Mouse (Mus musculus) forebrain, embryonic 13.5 days (tissue): ENCODE results near the gene Cyp2c70. TPM values are rescaled to one million over a fixed set of nuclear protein-coding genes. Genes with fewer than 3 reads are reported as not detected.
"Not testable (repeated sequence)": the region's sequence is repeated elsewhere in the genome, so short reads cannot be mapped to it uniquely, and the experiment has no call there.

Experiments
- ATAC-seq: fragments of 200-750 bp; cut with Nextera tagmentation; 2 replicates; pipeline ENCODE4 v1.8.0; 2017
- H3K27ac ChIP-seq: fragments of 300-500 bp; sonication (generic); 2 replicates; pipeline ENCODE4 v1.5.1; 2015; ENCODE audit warnings: inconsistent platforms, mild to moderate bottlenecking, moderate library complexity
- H3K27me3 ChIP-seq: fragments of 300-500 bp; sonication (generic); 2 replicates; pipeline ENCODE4 v1.6.1; 2015; ENCODE audit warnings: mild to moderate bottlenecking, inconsistent platforms
- H3K36me3 ChIP-seq: fragments of 300-500 bp; sonication (generic); 2 replicates; pipeline ENCODE4 v1.6.1; 2015; ENCODE audit warnings: mild to moderate bottlenecking, inconsistent platforms; ENCODE audit not compliant: poor library complexity, severe bottlenecking
- H3K4me1 ChIP-seq: fragments of 300-500 bp; sonication (generic); 2 replicates; pipeline ENCODE4 v1.6.1; 2015; ENCODE audit warnings: inconsistent platforms
- H3K4me2 ChIP-seq: fragments of 300-500 bp; sonication (generic); 2 replicates; pipeline ENCODE4 v1.6.1; 2015; ENCODE audit warnings: inconsistent platforms, mild to moderate bottlenecking, moderate library complexity
- H3K4me3 ChIP-seq: fragments of 300-500 bp; sonication (generic); 2 replicates; pipeline ENCODE4 v1.5.1; 2015; ENCODE audit warnings: mild to moderate bottlenecking, inconsistent platforms
- H3K9ac ChIP-seq: fragments of 300-500 bp; sonication (generic); 2 replicates; pipeline ENCODE4 v1.6.1; 2015; ENCODE audit warnings: mild to moderate bottlenecking, inconsistent platforms
- H3K9me3 ChIP-seq: fragments of 300-500 bp; sonication (generic); replicated peaks from 2 replicates; pipeline ENCODE4 v1.6.1; 2016; ENCODE audit warnings: inconsistent platforms
- WGBS: fragments of 180-500 bp; shearing (Covaris S2); methylation state at CpG from one replicate; pipeline ENCODE4 v1.1.7; 2015; 5-methylcytosine and 5-hydroxymethylcytosine counted together
- polyA plus RNA-seq: library from polyadenylated mRNA; unstranded; fragments of >200 nt; fragmentation: Nextera tagmentation; extraction: Ambion mirVana; gene quantifications from 2 replicates; pipeline ENCODE4 v1.2.1, GENCODE M21; 2015

Cyp2c70 gene
- polyA plus RNA-seq, 1 experiment from 2014 or later = not detected

- H3K27ac ChIP-seq = no peak overlapping the region
- H3K4me1 ChIP-seq = no peaks in the 10 kb centered on the region
- H3K9ac ChIP-seq = no peak overlapping the region
- no peak for ATAC-seq
- no peaks in the 10 kb centered on the region for H3K36me3 ChIP-seq
- 87% methylated on average over 4 of the region's 4 CpGs for WGBS
- no peaks in the 10 kb centered on the region for H3K27me3 ChIP-seq
- H3K4me2 ChIP-seq = no peak overlapping the region
- H3K4me3 ChIP-seq = no peak overlapping the region
- no peaks in the 10 kb centered on the region for H3K9me3 ChIP-seq
Observed at GRCm38 (mm10) chr19:40178311-40178710, 8.8 kb downstream of the Cyp2c70 start.

DNA sequence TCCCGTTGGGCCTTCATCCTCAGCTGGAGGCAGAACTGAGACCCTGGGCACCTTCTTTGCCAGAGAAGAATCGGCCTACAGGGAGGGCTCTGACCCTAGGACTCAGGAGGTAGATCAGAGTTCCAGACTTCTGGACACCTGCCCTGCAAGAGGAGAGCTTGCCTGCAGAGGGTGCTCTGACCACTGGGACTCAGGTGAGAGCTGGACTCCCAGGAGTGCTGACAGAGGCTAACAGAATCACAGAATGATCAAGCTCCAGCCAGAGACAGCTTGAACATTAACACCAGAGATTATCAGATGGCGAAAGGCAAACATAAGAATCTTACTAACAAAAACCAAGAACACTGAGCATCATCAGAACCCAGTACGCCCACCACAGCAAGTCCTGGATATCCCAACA lies 18.7 kb downstream of the Cyp2c70 start:
- WGBS = 85% methylated on average over 4 of the region's 4 CpGs

DNA sequence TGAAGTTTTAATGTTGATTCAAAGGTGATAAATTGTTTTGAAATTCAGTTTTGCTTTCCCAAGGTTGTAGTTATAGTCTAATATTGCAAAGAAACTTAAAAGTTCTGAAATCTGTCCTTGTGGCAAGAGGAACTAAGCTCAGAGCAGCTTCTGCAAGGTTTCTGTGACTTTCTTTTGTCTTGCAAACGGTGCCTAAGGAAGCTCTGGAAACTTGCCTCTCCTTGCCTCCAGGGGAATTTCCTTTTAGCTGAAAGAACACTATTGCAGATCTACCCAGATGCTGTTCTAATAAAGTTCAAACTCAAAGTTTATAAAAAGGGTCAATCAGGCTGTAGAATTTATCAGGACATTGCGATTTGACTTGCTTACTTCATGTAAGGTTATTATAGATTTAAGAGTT lies 60.1 kb downstream of the Cyp2c70 start:
- not testable (repeated sequence) for H3K4me1 ChIP-seq, H3K27ac ChIP-seq, H3K9me3 ChIP-seq, ATAC-seq, H3K9ac ChIP-seq, H3K4me3 ChIP-seq, H3K36me3 ChIP-seq, H3K27me3 ChIP-seq, H3K4me2 ChIP-seq
- 27% methylated on average over 2 of the region's 2 CpGs for WGBS

More for the DNA sequence above, 18.7 kb downstream of the Cyp2c70 start:
- H3K4me3 ChIP-seq, H3K4me1 ChIP-seq, H3K36me3 ChIP-seq, ATAC-seq, H3K9ac ChIP-seq, H3K9me3 ChIP-seq, H3K27ac ChIP-seq, H3K27me3 ChIP-seq, H3K4me2 ChIP-seq: not testable (repeated sequence)

DNA sequence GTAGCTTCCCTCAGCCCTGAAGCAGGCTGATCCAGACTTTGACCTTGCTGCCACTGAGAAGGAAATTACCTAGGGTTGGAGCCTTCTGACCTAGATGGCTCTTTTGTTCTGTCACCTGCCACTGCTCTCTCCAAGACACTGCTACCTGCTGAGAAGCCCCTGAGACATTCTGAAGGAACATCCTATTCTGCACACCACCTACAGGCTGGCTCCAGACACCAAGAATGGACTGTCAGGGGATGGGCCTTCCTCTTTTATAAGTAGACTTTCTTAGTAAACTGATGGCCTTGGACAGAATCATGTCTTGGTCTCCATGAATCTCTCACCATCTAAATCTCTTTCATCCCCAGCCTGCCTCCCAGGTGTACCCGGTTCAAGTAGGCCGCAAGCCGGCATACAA lies 62.0 kb downstream of the Cyp2c70 start:
- H3K27me3 ChIP-seq, H3K4me3 ChIP-seq, ATAC-seq, H3K36me3 ChIP-seq, H3K9me3 ChIP-seq, H3K4me1 ChIP-seq, H3K27ac ChIP-seq, H3K4me2 ChIP-seq, H3K9ac ChIP-seq: not testable (repeated sequence)
- WGBS = 89% methylated on average over 3 of the region's 3 CpGs

DNA sequence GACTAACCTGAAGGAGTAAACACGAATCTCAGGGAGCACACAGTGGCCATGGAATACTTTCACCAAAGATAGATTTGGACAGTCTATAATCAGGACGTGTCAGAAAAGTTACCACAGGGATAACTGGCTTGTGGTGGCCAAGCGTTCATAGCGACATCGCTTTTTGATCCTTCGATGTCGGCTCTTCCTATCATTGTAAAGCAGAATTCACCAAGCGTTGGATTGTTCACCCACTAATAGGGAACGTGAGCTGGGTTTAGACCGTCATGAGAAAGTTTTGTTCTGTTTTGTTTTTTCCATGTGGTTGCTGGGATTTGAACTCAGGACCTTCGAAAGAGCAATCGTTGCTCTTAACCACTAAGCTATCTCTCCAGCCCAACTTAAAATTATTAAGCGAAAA lies 67.5 kb downstream of the Cyp2c70 start:
- H3K4me1 ChIP-seq, H3K4me2 ChIP-seq, H3K9me3 ChIP-seq, ATAC-seq, H3K4me3 ChIP-seq, H3K27me3 ChIP-seq, H3K27ac ChIP-seq, H3K9ac ChIP-seq, H3K36me3 ChIP-seq: not testable (repeated sequence)
- 80% methylated on average over 13 of the region's 13 CpGs for WGBS

Other genes starting within 250 kb of the Cyp2c70 start
- not detected in 2 replicates for gene Cyp2c37, start 194.9 kb downstream of the Cyp2c70 start, polyA plus RNA-seq
- not detected in 2 replicates for gene Cyp2c54, start 113.5 kb downstream of the Cyp2c70 start, polyA plus RNA-seq
- gene Cyp2c50, start 97.6 kb downstream of the Cyp2c70 start, polyA plus RNA-seq = not detected in 2 replicates
- 38.5 and 39.4 TPM in 2 replicates for gene Pdlim1, start 84.5 kb upstream of the Cyp2c70 start, polyA plus RNA-seq